Mouse (Mus musculus) kidney, adult 2 months (tissue): ENCODE measurements around the gene Abcb6.

ENCODE experiments used
- CTCF ChIP-seq: fragments of 200-500 bp; conservative IDR thresholded peaks from 2 replicates; pipeline ENCODE4 v1.5.1; 2011; ENCODE audit warnings: low read depth, mild to moderate bottlenecking, control low read depth, low read length, moderate library complexity, mixed read lengths; ENCODE audit not compliant: insufficient read depth, insufficient read length
- POLR2A ChIP-seq: fragments of 200-500 bp; IDR thresholded peaks from one replicate; pipeline ENCODE4 v1.6.1; 2011; ENCODE audit warnings: low read depth, low read length, control low read depth

GRCm38 (mm10) chr1:75187126-75187525, 6.9 kb upstream of the Abcb6 start:
- no peak for TF ChIP-seq CTCF
- TF ChIP-seq POLR2A, result no peak
